Mouse (Mus musculus): ENCODE data around the gene Lsp1.

DNA sequence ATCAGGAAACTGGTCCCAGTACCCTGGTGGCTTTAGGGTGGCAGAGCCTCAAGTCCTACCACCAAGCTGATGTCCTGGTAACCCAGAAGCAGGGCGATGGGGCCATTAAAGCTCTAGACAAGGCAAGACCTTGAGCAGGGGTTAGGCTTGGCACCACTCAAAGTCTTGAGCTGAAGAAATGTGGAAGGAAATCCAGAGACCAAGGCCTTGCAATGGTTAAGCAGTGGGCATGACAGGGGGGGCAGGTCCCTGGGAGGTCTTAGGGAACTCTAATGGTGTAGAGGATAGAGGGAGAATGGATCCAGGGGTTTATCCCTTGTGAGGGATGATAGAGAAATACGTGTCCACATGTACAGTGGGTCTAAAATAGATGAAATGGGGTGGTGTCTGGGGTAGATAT, 12.9 kb downstream of the Lsp1 start:
- no peak for TF ChIP-seq CTCF (IDR thresholded peaks at IDR 0.05; ENCODE audit: extremely low read depth, insufficient read length, insufficient replicate concordance, low read depth, low read length)
- no peak for TF ChIP-seq POLR2A (IDR thresholded peaks at IDR 0.05; ENCODE audit: low read depth, low read length)

Data from small intestine, adult 2 months (tissue).